Mouse (Mus musculus) midbrain, postnatal 0 days (tissue): ENCODE results near the gene Muc13. TPM values are rescaled to one million over a fixed set of nuclear protein-coding genes. Genes with fewer than 3 reads are reported as not detected.

Source experiments
- ATAC-seq: fragments of 200-750 bp; cut with Nextera tagmentation; 2 replicates; pipeline ENCODE4 v1.8.0; 2017; ENCODE audit warnings: moderate number of reproducible peaks, mild to moderate bottlenecking, moderate TSS enrichment, moderate library complexity; ENCODE audit not compliant: low FRiP score
- DNase-seq: peaks from one replicate; pipeline ENCODE4 v3.0.0-alpha.2; 2015; ENCODE audit warnings: low spot score
- H3K27ac ChIP-seq: fragments of 300-500 bp; sonication (generic); 2 replicates; pipeline ENCODE4 v1.5.1; 2014; ENCODE audit warnings: low read depth, mild to moderate bottlenecking, low read length, mixed read lengths
- H3K27me3 ChIP-seq: fragments of 300-500 bp; sonication (generic); 2 replicates; pipeline ENCODE4 v1.6.1; 2014; ENCODE audit warnings: low read length, control low read depth, mixed read lengths; ENCODE audit not compliant: insufficient read depth
- H3K36me3 ChIP-seq: fragments of 300-500 bp; sonication (generic); 2 replicates; pipeline ENCODE4 v1.6.1; 2014; ENCODE audit warnings: low read length, control low read depth, mixed read lengths; ENCODE audit not compliant: insufficient read depth
- H3K4me1 ChIP-seq: fragments of 300-500 bp; sonication (generic); 2 replicates; pipeline ENCODE4 v1.6.1; 2014; ENCODE audit warnings: mild to moderate bottlenecking, control low read depth, antibody characterized with exemption, low read length, mixed read lengths; ENCODE audit not compliant: insufficient read depth
- H3K4me2 ChIP-seq: fragments of 300-500 bp; sonication (generic); 2 replicates; pipeline ENCODE4 v1.6.1; 2014; ENCODE audit warnings: low read depth, mild to moderate bottlenecking, low read length, mixed read lengths; ENCODE audit not compliant: poor library complexity, severe bottlenecking
- H3K4me3 ChIP-seq: fragments of 300-500 bp; sonication (generic); 2 replicates; pipeline ENCODE4 v1.5.1; 2014; ENCODE audit warnings: low read depth, mild to moderate bottlenecking, low read length, moderate library complexity
- H3K9ac ChIP-seq: fragments of 300-500 bp; sonication (generic); replicated peaks from 2 replicates; pipeline ENCODE4 v1.6.1; 2014; ENCODE audit warnings: mild to moderate bottlenecking, low read length, moderate library complexity, mixed read lengths; ENCODE audit not compliant: poor library complexity, severe bottlenecking
- H3K9me3 ChIP-seq: fragments of 300-500 bp; sonication (generic); 2 replicates; pipeline ENCODE4 v1.6.1; 2016; ENCODE audit warnings: low read length, control low read depth
- CTCF ChIP-seq: IDR thresholded peaks from 2 replicates; pipeline ENCODE4 v1.5.1; 2016; ENCODE audit warnings: antibody characterized with exemption, mild to moderate bottlenecking
- WGBS: fragments of 180-500 bp; shearing (Covaris S2); extraction: QIAGEN DNeasy Blood & Tissue Kit; methylation state at CpG from one replicate; pipeline ENCODE4 v1.1.7; 2014; 5-methylcytosine and 5-hydroxymethylcytosine counted together
- polyA plus RNA-seq: library from polyadenylated mRNA; unstranded; fragments of >200 nt; fragmentation: Nextera tagmentation; extraction: Ambion mirVana; gene quantifications from 2 replicates; pipeline ENCODE4 v1.2.1, GENCODE M21; 2015
- total RNA-seq: library from RNA; depleted of rRNA; stranded (reverse); fragments of >200 nt; gene quantifications from 2 replicates; pipeline ENCODE4 v1.2.3, GENCODE M21; 2014

Gene Muc13
- total and polyA plus RNA-seq, 2 experiments from 2014 or later = 0.05 TPM; not detected in 1

GRCm38 (mm10) chr16:33766309-33766708, 27.5 kb upstream of the Muc13 start:
- 89% methylated on average over 12 of the region's 12 CpGs for WGBS
- TF ChIP-seq CTCF = no peak
- no peak overlapping the region for H3K4me2 ChIP-seq

GRCm38 (mm10) chr16:33766757-33767156, 27.1 kb upstream of the Muc13 start:
- Histone ChIP-seq H3K27ac (no peak overlapping the region), H3K9ac (no peak overlapping the region), H3K36me3 (no peaks in the 10 kb centered on the region), H3K9me3 (no peaks in the 10 kb centered on the region), H3K4me1 (no peaks in the 10 kb centered on the region; the same call in 1 of the 2 replicates), H3K4me2 (no peak overlapping the region), H3K4me3 (no peak overlapping the region), H3K27me3 (no peaks in the 10 kb centered on the region)
- ATAC-seq (no peak), DNase-seq (no peak)
- WGBS = 81% methylated on average over 15 of the region's 15 CpGs
- no peak for TF ChIP-seq CTCF

More at GRCm38 (mm10) chr16:33766309-33766708, 27.5 kb upstream of the Muc13 start:
- Histone ChIP-seq H3K36me3 (no peaks in the 10 kb centered on the region), H3K9me3 (no peaks in the 10 kb centered on the region), H3K27ac (no peak overlapping the region), H3K4me1 (no peaks in the 10 kb centered on the region; the same call in 1 of the 2 replicates), H3K4me3 (no peak overlapping the region), H3K27me3 (no peaks in the 10 kb centered on the region), H3K9ac (no peak overlapping the region)
- no peak for ATAC-seq
- DNase-seq = no peak

GRCm38 (mm10) chr16:33768491-33769278, 25.2 kb upstream of the Muc13 start:
- H3K4me3 ChIP-seq = no peak overlapping the region
- no peak overlapping the region for H3K9ac ChIP-seq
- no peaks in the 10 kb centered on the region; the same call in 1 of the 2 replicates for H3K4me1 ChIP-seq
- 85% methylated on average over 3 of the region's 3 CpGs for WGBS
- H3K9me3 ChIP-seq = no peaks in the 10 kb centered on the region
- H3K4me2 ChIP-seq = no peak overlapping the region
- H3K36me3 ChIP-seq = no peaks in the 10 kb centered on the region
- no peak for TF ChIP-seq CTCF
- ATAC-seq (no peak), DNase-seq (no peak)
- no peak overlapping the region for H3K27ac ChIP-seq
- no peaks in the 10 kb centered on the region for H3K27me3 ChIP-seq

GRCm38 (mm10) chr16:33769848-33770247, 24.0 kb upstream of the Muc13 start:
- Histone ChIP-seq H3K36me3 (no peaks in the 10 kb centered on the region), H3K27me3 (no peaks in the 10 kb centered on the region), H3K4me3 (no peak overlapping the region), H3K4me1 (no peaks in the 10 kb centered on the region), H3K9me3 (no peaks in the 10 kb centered on the region), H3K27ac (no peak overlapping the region), H3K4me2 (no peak overlapping the region), H3K9ac (no peak overlapping the region)
- no peak for TF ChIP-seq CTCF
- no peak for DNase-seq
- ATAC-seq = no peak
- WGBS = 91% methylated on average over 7 of the region's 7 CpGs

- no peak overlapping the region for H3K27ac ChIP-seq
- 94% methylated on average over 4 of the region's 4 CpGs for WGBS
- no peaks in the 10 kb centered on the region for H3K9me3 ChIP-seq
- H3K4me1 ChIP-seq = no peaks in the 10 kb centered on the region
- no peak for DNase-seq
- H3K4me2 ChIP-seq = no peak overlapping the region
- no peak for ATAC-seq
- H3K4me3 ChIP-seq = no peak overlapping the region
- no peaks in the 10 kb centered on the region for H3K27me3 ChIP-seq
- H3K36me3 ChIP-seq = no peaks in the 10 kb centered on the region
- H3K9ac ChIP-seq = no peak overlapping the region
- TF ChIP-seq CTCF = no peak
Observed at GRCm38 (mm10) chr16:33770778-33771454, 22.9 kb upstream of the Muc13 start.

GRCm38 (mm10) chr16:33772809-33773208, 21.0 kb upstream of the Muc13 start:
- no peak overlapping the region for H3K4me3 ChIP-seq
- no peak overlapping the region for H3K9ac ChIP-seq
- H3K36me3 ChIP-seq = no peaks in the 10 kb centered on the region
- no peaks in the 10 kb centered on the region for H3K9me3 ChIP-seq
- ATAC-seq (no peak), DNase-seq (no peak)
- no peak for TF ChIP-seq CTCF
- WGBS = 91% methylated on average over 5 of the region's 5 CpGs
- no peak overlapping the region for H3K4me2 ChIP-seq
- no peaks in the 10 kb centered on the region for H3K27me3 ChIP-seq
- no peak overlapping the region for H3K27ac ChIP-seq
- no peaks in the 10 kb centered on the region for H3K4me1 ChIP-seq
